Mouse (Mus musculus): Measurements from ENCODE around the gene Mroh2a. TPM values are rescaled to one million over a fixed set of nuclear protein-coding genes. Genes with fewer than 3 reads are reported as not detected.

The Mroh2a gene
- polyA plus RNA-seq, 1 experiment = 0.14 TPM

GRCm38 (mm10) chr1:88300301-88301050 lies 73.7 kb downstream of the Mroh2a start:
- TF ChIP-seq CTCF (IDR thresholded peaks at IDR 0.05; ENCODE audit: borderline replicate concordance, extremely low read depth, insufficient read depth, insufficient read length) = no peak
- no peak for TF ChIP-seq POLR2A (IDR thresholded peaks at IDR 0.05; ENCODE audit: borderline replicate concordance, extremely low read depth, insufficient read depth, insufficient read length, poor library complexity, severe bottlenecking)
- peak; percentile 1 for DNase-seq (ENCODE audit: low read depth)

GRCm38 (mm10) chr1:88301121-88302014 lies 74.6 kb downstream of the Mroh2a start:
- TF ChIP-seq CTCF (IDR thresholded peaks at IDR 0.05; ENCODE audit: borderline replicate concordance, extremely low read depth, insufficient read depth, insufficient read length) (peak; percentile 53; the same call in 1 of the 2 replicates), POLR2A (IDR thresholded peaks at IDR 0.05; ENCODE audit: borderline replicate concordance, extremely low read depth, insufficient read depth, insufficient read length, poor library complexity, severe bottlenecking) (no peak)
- DNase-seq (ENCODE audit: low read depth) = peak; percentile 31

- DNase-seq (ENCODE audit: low read depth) = peak; percentile 2
- TF ChIP-seq POLR2A (IDR thresholded peaks at IDR 0.05; ENCODE audit: borderline replicate concordance, extremely low read depth, insufficient read depth, insufficient read length, poor library complexity, severe bottlenecking) (no peak), CTCF (IDR thresholded peaks at IDR 0.05; ENCODE audit: borderline replicate concordance, extremely low read depth, insufficient read depth, insufficient read length) (no peak)
These were observed 75.4 kb downstream of the Mroh2a start for GRCm38 (mm10) chr1:88302057-88302740.

GRCm38 (mm10) chr1:88303762-88304161 lies 77.0 kb downstream of the Mroh2a start:
- TF ChIP-seq POLR2A (IDR thresholded peaks at IDR 0.05; ENCODE audit: borderline replicate concordance, extremely low read depth, insufficient read depth, insufficient read length, poor library complexity, severe bottlenecking) (no peak), CTCF (IDR thresholded peaks at IDR 0.05; ENCODE audit: borderline replicate concordance, extremely low read depth, insufficient read depth, insufficient read length) (no peak)
- DNase-seq (ENCODE audit: low read depth) = peak; percentile 1

- no peak for TF ChIP-seq POLR2A (IDR thresholded peaks at IDR 0.05; ENCODE audit: borderline replicate concordance, extremely low read depth, insufficient read depth, insufficient read length, poor library complexity, severe bottlenecking)
- TF ChIP-seq CTCF (IDR thresholded peaks at IDR 0.05; ENCODE audit: borderline replicate concordance, extremely low read depth, insufficient read depth, insufficient read length) = no peak
These were observed 77.6 kb downstream of the Mroh2a start for GRCm38 (mm10) chr1:88304261-88304985.

GRCm38 (mm10) chr1:88305018-88305795 lies 78.4 kb downstream of the Mroh2a start:
- TF ChIP-seq CTCF (IDR thresholded peaks at IDR 0.05; ENCODE audit: borderline replicate concordance, extremely low read depth, insufficient read depth, insufficient read length) (no peak), POLR2A (IDR thresholded peaks at IDR 0.05; ENCODE audit: borderline replicate concordance, extremely low read depth, insufficient read depth, insufficient read length, poor library complexity, severe bottlenecking) (no peak)
- DNase-seq (ENCODE audit: low read depth) = peak; percentile 2

More at GRCm38 (mm10) chr1:88304261-88304985, 77.6 kb downstream of the Mroh2a start:
- DNase-seq (ENCODE audit: low read depth) = peak; percentile 3

GRCm38 (mm10) chr1:88306543-88306942 lies 79.8 kb downstream of the Mroh2a start:
- peak; percentile 49 for DNase-seq (ENCODE audit: low read depth)
- TF ChIP-seq CTCF (IDR thresholded peaks at IDR 0.05; ENCODE audit: borderline replicate concordance, extremely low read depth, insufficient read depth, insufficient read length) = no peak
- TF ChIP-seq POLR2A (IDR thresholded peaks at IDR 0.05; ENCODE audit: borderline replicate concordance, extremely low read depth, insufficient read depth, insufficient read length, poor library complexity, severe bottlenecking) = no peak

- no peak for DNase-seq (ENCODE audit: low read depth)
These were observed 80.4 kb downstream of the Mroh2a start for GRCm38 (mm10) chr1:88307180-88307579.

GRCm38 (mm10) chr1:88309020-88309419 lies 82.2 kb downstream of the Mroh2a start:
- DNase-seq (ENCODE audit: low read depth) = peak; percentile 0
- TF ChIP-seq CTCF (IDR thresholded peaks at IDR 0.05; ENCODE audit: borderline replicate concordance, extremely low read depth, insufficient read depth, insufficient read length) = no peak
- no peak for TF ChIP-seq POLR2A (IDR thresholded peaks at IDR 0.05; ENCODE audit: borderline replicate concordance, extremely low read depth, insufficient read depth, insufficient read length, poor library complexity, severe bottlenecking)

More at GRCm38 (mm10) chr1:88307180-88307579, 80.4 kb downstream of the Mroh2a start:
- TF ChIP-seq POLR2A (IDR thresholded peaks at IDR 0.05; ENCODE audit: borderline replicate concordance, extremely low read depth, insufficient read depth, insufficient read length, poor library complexity, severe bottlenecking) (no peak), CTCF (IDR thresholded peaks at IDR 0.05; ENCODE audit: borderline replicate concordance, extremely low read depth, insufficient read depth, insufficient read length) (no peak)

- DNase-seq (ENCODE audit: low read depth) = no peak
- TF ChIP-seq POLR2A (IDR thresholded peaks at IDR 0.05; ENCODE audit: borderline replicate concordance, extremely low read depth, insufficient read depth, insufficient read length, poor library complexity, severe bottlenecking) = no peak
- no peak for TF ChIP-seq CTCF (IDR thresholded peaks at IDR 0.05; ENCODE audit: borderline replicate concordance, extremely low read depth, insufficient read depth, insufficient read length)
These were observed 83.1 kb downstream of the Mroh2a start for GRCm38 (mm10) chr1:88309905-88310304.

All from brain, embryonic 14.5 days (tissue).